Mouse (Mus musculus) monocyte, adult 5-6 weeks (primary cell): ENCODE results near the gene Shc4. TPM values are rescaled to one million over a fixed set of nuclear protein-coding genes. Genes with fewer than 3 reads are reported as not detected.
A peak's percentile ranks its signal among the peaks of the same experiment; 100 is the strongest.

Experiments
- ATAC-seq: fragments of 153-309, 156-312 bp; replicated peaks from 2 replicates; pipeline ENCODE4 v1.8.0; 2017; ENCODE audit warnings: mild to moderate bottlenecking; ENCODE audit not compliant: low TSS enrichment, insufficient number of reproducible peaks, severe bottlenecking, poor library complexity, low FRiP score
- total RNA-seq: library from RNA; stranded (forward); fragments of 200-1000, 200-491, 200-594 nt; gene quantifications from 3 replicates; pipeline ENCODE4 v1.2.3, GENCODE M21; 2017

Gene Shc4
- total RNA-seq, 1 experiment from 2014 or later = not detected

GRCm38 (mm10) chr2:125653286-125653685 is 70.7 kb downstream of the Shc4 start:
- ATAC-seq = no peak

GRCm38 (mm10) chr2:125651563-125651962 is 72.4 kb downstream of the Shc4 start:
- no peak for ATAC-seq

- ATAC-seq = 0 out of 2 replicates have a peak, but pooled peaks have one; percentile 17
These were observed 73.1 kb downstream of the Shc4 start for GRCm38 (mm10) chr2:125650742-125651352.

- ATAC-seq = no peak
These were observed 73.9 kb downstream of the Shc4 start for GRCm38 (mm10) chr2:125650038-125650437.

- ATAC-seq = no peak
These were observed 79.0 kb downstream of the Shc4 start for GRCm38 (mm10) chr2:125644912-125645311.

- no peak for ATAC-seq
These were observed 86.6 kb downstream of the Shc4 start for GRCm38 (mm10) chr2:125637331-125637730.

GRCm38 (mm10) chr2:125630010-125630409 is 93.9 kb downstream of the Shc4 start:
- no peak for ATAC-seq

- no peak for ATAC-seq
These were observed 95.5 kb downstream of the Shc4 start for GRCm38 (mm10) chr2:125628487-125628886.

GRCm38 (mm10) chr2:125626536-125626935 is 97.4 kb downstream of the Shc4 start:
- ATAC-seq = no peak

GRCm38 (mm10) chr2:125624837-125625351 is 99.1 kb downstream of the Shc4 start, which contains the start of gene Cep152:
Gene Cep152, minus strand, starts transcription at chr2:125625113.
- peak; percentile 97 for ATAC-seq

GRCm38 (mm10) chr2:125624127-125624685 is 99.7 kb downstream of the Shc4 start:
- no peak for ATAC-seq

- ATAC-seq = no peak
These were observed 100.7 kb downstream of the Shc4 start for GRCm38 (mm10) chr2:125623211-125623610.

- ATAC-seq = no peak
These were observed 103.6 kb downstream of the Shc4 start for GRCm38 (mm10) chr2:125620213-125620907.

GRCm38 (mm10) chr2:125615858-125616424 is 108.0 kb downstream of the Shc4 start:
- ATAC-seq = no peak

- no peak for ATAC-seq
These were observed 108.5 kb downstream of the Shc4 start for GRCm38 (mm10) chr2:125615440-125615839.

GRCm38 (mm10) chr2:125606220-125606845 is 117.6 kb downstream of the Shc4 start:
- ATAC-seq = no peak

- no peak for ATAC-seq
These were observed 119.3 kb downstream of the Shc4 start for GRCm38 (mm10) chr2:125604646-125605045.

GRCm38 (mm10) chr2:125602970-125603369 is 121.0 kb downstream of the Shc4 start:
- ATAC-seq = no peak

GRCm38 (mm10) chr2:125598958-125599357 is 125.0 kb downstream of the Shc4 start:
- ATAC-seq = no peak
